Mouse (Mus musculus) neural tube, embryonic 11.5 days (tissue): ENCODE measurements around the gene Rabgap1l. TPM values are rescaled to one million over a fixed set of nuclear protein-coding genes. Genes with fewer than 3 reads are reported as not detected.
A peak's percentile ranks its signal among the peaks of the same experiment; 100 is the strongest.

Experiments
- ATAC-seq: fragments of 200-750 bp; cut with Nextera tagmentation; 2 replicates; pipeline ENCODE4 v1.8.0; 2017; ENCODE audit warnings: moderate number of reproducible peaks, mild to moderate bottlenecking, moderate TSS enrichment, moderate library complexity; ENCODE audit not compliant: insufficient read depth, low FRiP score, low TSS enrichment
- DNase-seq: peaks from one replicate; pipeline ENCODE4 v3.0.0-alpha.2; 2015; ENCODE audit warnings: low spot score
- H3K27ac ChIP-seq: fragments of 300-500 bp; sonication (generic); 2 replicates; pipeline ENCODE4 v1.5.1; 2014; ENCODE audit warnings: low read depth, mild to moderate bottlenecking, low read length
- H3K27me3 ChIP-seq: fragments of 300-500 bp; sonication (generic); 2 replicates; pipeline ENCODE4 v1.6.1; 2014; ENCODE audit warnings: mild to moderate bottlenecking, low read length, mixed read lengths; ENCODE audit not compliant: control insufficient read depth, insufficient read depth
- H3K36me3 ChIP-seq: fragments of 300-500 bp; sonication (generic); 2 replicates; pipeline ENCODE4 v1.6.1; 2014; ENCODE audit warnings: mild to moderate bottlenecking, low read length, moderate library complexity, mixed read lengths; ENCODE audit not compliant: control insufficient read depth, insufficient read depth
- H3K4me1 ChIP-seq: fragments of 300-500 bp; sonication (generic); 2 replicates; pipeline ENCODE4 v1.6.1; 2014; ENCODE audit warnings: low read length, mixed read lengths; ENCODE audit not compliant: control insufficient read depth, insufficient read depth
- H3K4me2 ChIP-seq: fragments of 300-500 bp; sonication (generic); 2 replicates; pipeline ENCODE4 v1.6.1; 2014; ENCODE audit warnings: low read depth, mild to moderate bottlenecking, moderate library complexity
- H3K4me3 ChIP-seq: fragments of 300-500 bp; sonication (generic); 2 replicates; pipeline ENCODE4 v1.5.1; 2014; ENCODE audit warnings: low read depth, low read length
- H3K9ac ChIP-seq: fragments of 300-500 bp; sonication (generic); 2 replicates; pipeline ENCODE4 v1.6.1; 2014; ENCODE audit warnings: mild to moderate bottlenecking, low read length
- H3K9me3 ChIP-seq: fragments of 300-500 bp; sonication (generic); 2 replicates; pipeline ENCODE4 v1.6.1; 2016; ENCODE audit warnings: low read length; ENCODE audit not compliant: control insufficient read depth
- WGBS: fragments of 180-500 bp; shearing (Covaris S2); extraction: QIAGEN DNeasy Blood & Tissue Kit; methylation state at CpG from one replicate; pipeline ENCODE4 v1.1.7; 2014; 5-methylcytosine and 5-hydroxymethylcytosine counted together
- polyA plus RNA-seq: library from polyadenylated mRNA; unstranded; fragments of >200 nt; fragmentation: Nextera tagmentation; extraction: Ambion mirVana; gene quantifications from 2 replicates; pipeline ENCODE4 v1.2.1, GENCODE M21; 2014

Gene Rabgap1l
- polyA plus RNA-seq, 1 experiment from 2014 or later, result 14.1 TPM

DNA sequence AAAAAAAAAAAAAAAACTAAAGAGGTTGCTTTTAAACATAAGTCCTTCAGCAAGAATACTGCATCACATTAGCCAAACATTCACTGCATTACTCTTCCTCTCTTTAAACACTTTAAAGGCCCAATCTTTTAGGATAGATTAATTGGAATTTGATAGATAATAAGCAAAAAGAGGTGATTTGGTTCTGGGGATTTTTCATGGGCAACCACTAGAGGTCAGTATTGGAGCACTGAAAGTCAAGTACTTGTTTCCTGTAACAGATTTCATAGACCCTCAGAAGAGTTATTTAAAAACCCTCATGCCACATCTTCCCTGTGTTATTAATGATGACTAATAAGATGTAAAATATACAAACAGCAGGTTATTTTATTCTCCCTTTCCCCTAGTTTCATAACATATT, 393.6 kb downstream of the Rabgap1l start:
- ATAC-seq (no peak), DNase-seq (peak; percentile 32)
- no peaks in the 10 kb centered on the region for H3K27me3 ChIP-seq
- H3K4me1 ChIP-seq, result no peaks in the 10 kb centered on the region
- H3K4me2 ChIP-seq, result no peak overlapping the region
- H3K36me3 ChIP-seq, result no peaks in the 10 kb centered on the region
- no peak overlapping the region for H3K27ac ChIP-seq
- H3K9ac ChIP-seq, result no peak overlapping the region
- H3K9me3 ChIP-seq, result no peaks in the 10 kb centered on the region
- no peak overlapping the region for H3K4me3 ChIP-seq

DNA sequence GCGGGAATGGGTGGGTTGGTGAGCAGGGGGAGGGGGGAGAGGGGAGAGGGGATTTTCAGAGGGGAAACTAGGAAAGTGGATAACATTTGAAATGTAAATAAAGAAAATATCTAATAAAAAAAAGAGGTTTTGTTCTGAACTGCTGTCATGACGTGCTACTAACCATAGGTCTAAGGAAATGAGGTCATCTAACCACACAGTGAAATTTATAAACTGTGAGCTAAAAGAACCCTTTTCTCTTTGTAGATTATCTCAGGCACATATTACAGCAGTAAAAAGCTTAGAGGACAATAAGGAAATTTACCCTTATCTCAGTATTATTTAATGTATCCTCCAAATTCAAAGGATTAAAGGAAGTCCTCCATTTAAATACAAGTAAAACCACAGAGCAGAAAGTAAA, 396.0 kb downstream of the Rabgap1l start:
- no peak for DNase-seq
- Histone ChIP-seq H3K27ac (no peak overlapping the region), H3K36me3 (no peaks in the 10 kb centered on the region), H3K27me3 (no peaks in the 10 kb centered on the region), H3K4me2 (no peak overlapping the region), H3K9ac (no peak overlapping the region), H3K4me1 (no peaks in the 10 kb centered on the region), H3K4me3 (no peak overlapping the region), H3K9me3 (no peaks in the 10 kb centered on the region)
- ATAC-seq, result no peak
- WGBS, result 79% methylated on average over 2 of the region's 2 CpGs

DNA sequence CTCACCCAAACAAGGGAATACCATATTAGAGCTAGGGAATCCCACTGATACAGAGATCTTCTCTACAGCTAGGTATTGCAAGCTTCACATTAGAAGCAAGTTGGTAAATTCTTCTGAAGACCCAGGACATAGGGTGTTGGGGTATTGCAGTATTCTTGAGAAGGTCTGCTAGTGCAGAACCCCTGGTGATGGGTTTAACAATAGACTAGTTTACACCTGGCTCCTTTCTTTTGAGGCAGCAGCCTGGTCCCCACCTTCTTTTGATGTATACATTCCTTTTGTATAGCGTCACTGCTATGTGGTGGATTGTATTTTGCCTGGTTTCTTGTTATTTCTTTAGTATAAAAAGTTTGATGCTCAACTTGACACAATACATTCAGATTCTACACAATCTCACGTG, 405.6 kb downstream of the Rabgap1l start:
- ATAC-seq (no peak), DNase-seq (no peak)
- WGBS, result 69% methylated on average over 2 of the region's 2 CpGs
- Histone ChIP-seq H3K9ac (no peak overlapping the region), H3K36me3 (no peaks in the 10 kb centered on the region), H3K27ac (no peak overlapping the region), H3K27me3 (no peaks in the 10 kb centered on the region), H3K4me2 (no peak overlapping the region), H3K4me1 (no peaks in the 10 kb centered on the region), H3K9me3 (no peaks in the 10 kb centered on the region), H3K4me3 (no peak overlapping the region)

DNA sequence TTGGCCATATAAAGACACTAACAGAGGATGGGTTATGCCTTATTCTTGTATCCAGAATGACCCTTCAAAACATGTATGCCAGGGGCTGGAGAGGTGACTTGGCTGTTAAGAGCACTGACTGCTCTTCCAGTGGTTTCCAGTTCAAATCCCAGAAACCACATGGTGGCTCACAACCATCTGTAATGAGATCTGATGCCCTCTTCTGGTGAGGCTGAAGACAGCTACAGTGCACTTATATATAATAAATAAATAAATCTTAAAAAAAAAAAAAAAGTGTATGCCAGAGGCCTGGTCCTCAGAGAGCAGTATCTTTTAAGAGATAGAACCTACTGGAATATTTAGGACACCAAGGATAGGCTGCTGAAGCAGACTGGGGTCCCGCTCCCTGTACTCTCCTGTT, 414.6 kb downstream of the Rabgap1l start:
- no peaks in the 10 kb centered on the region for H3K4me1 ChIP-seq
- no peak overlapping the region for H3K9ac ChIP-seq
- DNase-seq (no peak), ATAC-seq (no peak)
- no peaks in the 10 kb centered on the region for H3K36me3 ChIP-seq
- WGBS, result 96% methylated on average over 1 of the region's 1 CpGs
- H3K9me3 ChIP-seq, result no peaks in the 10 kb centered on the region
- no peak overlapping the region for H3K4me2 ChIP-seq
- H3K27ac ChIP-seq, result no peak overlapping the region
- no peak overlapping the region for H3K4me3 ChIP-seq
- H3K27me3 ChIP-seq, result no peaks in the 10 kb centered on the region

DNA sequence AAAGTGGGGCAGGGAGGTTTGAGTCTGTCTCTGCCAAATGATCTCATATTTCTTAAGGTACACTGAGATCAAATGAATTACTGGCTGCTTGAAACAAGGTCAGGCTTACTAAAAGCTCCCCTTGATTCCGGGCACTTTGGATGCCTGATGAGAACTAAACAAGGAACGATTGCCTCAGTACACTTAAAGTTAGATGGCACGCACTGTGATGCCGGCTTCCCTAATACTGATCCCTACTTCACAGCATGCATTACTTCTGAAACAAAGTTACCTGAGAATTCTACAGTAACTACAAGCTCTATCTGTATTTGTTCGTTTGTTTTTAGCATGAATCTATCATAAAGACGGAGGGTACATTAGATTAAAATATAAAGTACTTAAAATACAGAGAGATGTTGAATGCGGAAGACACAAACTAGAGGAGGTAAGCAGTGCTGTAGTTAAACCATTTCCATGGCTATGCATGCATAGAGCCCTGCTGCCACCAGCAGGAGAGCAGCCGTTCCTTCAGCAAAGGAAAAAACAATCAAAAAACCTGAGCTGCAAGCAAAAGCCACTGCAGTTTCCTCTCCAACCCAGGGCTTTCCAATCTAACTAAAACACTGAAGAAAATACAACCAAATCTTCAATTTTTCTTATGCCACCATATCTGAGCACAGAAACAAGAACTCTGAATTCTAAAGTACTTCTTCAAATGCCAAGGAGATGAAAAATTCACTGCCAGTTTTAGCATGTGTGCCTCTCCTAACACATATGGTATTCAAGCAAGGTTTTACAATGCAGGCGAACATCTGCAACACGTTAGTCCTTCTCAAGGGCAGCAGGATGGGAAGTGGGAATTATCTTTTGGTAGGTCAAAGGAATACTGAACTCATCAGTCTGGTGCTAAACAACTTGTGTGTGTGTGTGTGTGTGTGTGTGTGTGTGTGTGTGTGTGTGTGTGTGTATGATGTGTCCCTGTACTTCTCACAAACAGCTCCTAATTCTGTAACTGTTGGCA, 415.4 kb downstream of the Rabgap1l start:
- Histone ChIP-seq H3K36me3 (no peaks in the 10 kb centered on the region), H3K27ac (no peak overlapping the region), H3K9me3 (no peaks in the 10 kb centered on the region), H3K4me3 (no peak overlapping the region), H3K4me2 (no peak overlapping the region), H3K4me1 (no peaks in the 10 kb centered on the region), H3K9ac (no peak overlapping the region), H3K27me3 (no peaks in the 10 kb centered on the region)
- ATAC-seq (no peak), DNase-seq (peak; percentile 35)
- WGBS, result 61% methylated on average over 10 of the region's 10 CpGs

DNA sequence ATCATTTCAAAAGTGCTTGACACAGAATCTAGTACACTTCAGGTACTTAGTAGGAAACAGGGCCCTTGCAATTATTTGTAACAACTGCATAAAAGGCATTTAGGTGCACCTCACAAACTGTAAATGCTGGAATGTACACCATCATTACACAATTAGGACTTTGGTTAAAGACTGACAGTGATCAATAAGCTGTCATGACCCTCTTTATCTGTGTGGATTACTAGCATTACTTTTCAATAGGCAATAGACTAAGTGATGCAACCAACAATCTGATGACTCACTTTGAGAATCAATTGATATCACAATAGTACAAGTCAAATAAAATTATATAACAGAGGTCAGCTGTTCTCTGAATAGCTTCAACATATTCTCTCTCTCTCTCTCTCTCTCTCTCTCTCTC, 418.5 kb downstream of the Rabgap1l start:
- no peak overlapping the region for H3K27ac ChIP-seq
- H3K36me3 ChIP-seq, result no peaks in the 10 kb centered on the region
- no peak for ATAC-seq
- H3K9me3 ChIP-seq, result no peaks in the 10 kb centered on the region
- H3K4me1 ChIP-seq, result no peaks in the 10 kb centered on the region
- H3K27me3 ChIP-seq, result no peaks in the 10 kb centered on the region
- H3K4me3 ChIP-seq, result no peak overlapping the region
- no peak overlapping the region for H3K9ac ChIP-seq
- DNase-seq, result no peak
- H3K4me2 ChIP-seq, result no peak overlapping the region

DNA sequence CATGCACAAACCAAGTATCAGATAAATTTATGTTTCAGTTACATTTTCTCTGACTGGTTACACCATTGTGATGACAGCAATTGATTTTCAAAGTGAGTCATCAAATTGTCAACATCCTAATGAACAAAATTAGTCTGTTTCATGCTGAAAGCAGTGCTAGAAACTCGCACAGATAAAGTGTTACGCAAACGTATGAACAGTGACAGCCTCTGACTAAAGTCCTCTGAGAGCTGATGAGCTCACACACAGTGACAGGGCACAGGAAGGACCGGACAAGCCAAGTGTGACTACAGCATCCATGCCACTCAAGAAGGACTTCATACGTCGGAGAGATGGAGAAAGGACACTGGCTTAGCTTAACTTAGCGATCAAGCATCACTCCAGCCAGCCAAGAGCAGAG, 419.7 kb downstream of the Rabgap1l start:
- H3K4me1 ChIP-seq, result no peaks in the 10 kb centered on the region
- DNase-seq, result no peak
- H3K27me3 ChIP-seq, result no peaks in the 10 kb centered on the region
- no peaks in the 10 kb centered on the region for H3K9me3 ChIP-seq
- H3K4me2 ChIP-seq, result no peak overlapping the region
- no peak overlapping the region for H3K27ac ChIP-seq
- H3K36me3 ChIP-seq, result no peaks in the 10 kb centered on the region
- H3K9ac ChIP-seq, result no peak overlapping the region
- no peak for ATAC-seq
- WGBS, result 87% methylated on average over 7 of the region's 7 CpGs
- no peak overlapping the region for H3K4me3 ChIP-seq

DNA sequence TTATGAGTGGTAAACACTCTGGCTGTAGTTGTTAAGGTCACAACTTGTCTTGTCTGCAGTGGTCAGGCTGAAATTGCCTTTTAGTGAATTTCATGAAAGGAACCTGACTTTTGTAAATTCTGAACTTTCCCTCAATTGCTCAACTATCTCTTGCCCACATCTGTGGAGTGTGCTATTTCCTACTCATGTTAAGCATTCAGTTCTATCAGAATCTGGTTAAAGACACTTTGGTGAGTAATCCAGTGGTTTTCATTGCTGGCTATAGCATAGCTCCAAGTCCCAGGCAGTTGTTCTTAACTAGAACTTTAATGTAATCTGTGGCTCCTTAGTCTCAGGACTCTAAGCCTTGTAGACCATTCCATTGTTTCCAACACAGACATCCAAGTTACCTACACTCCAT, 421.3 kb downstream of the Rabgap1l start:
- no peak overlapping the region for H3K27ac ChIP-seq
- no peak overlapping the region for H3K4me3 ChIP-seq
- no peaks in the 10 kb centered on the region for H3K9me3 ChIP-seq
- ATAC-seq (no peak), DNase-seq (no peak)
- H3K4me2 ChIP-seq, result no peak overlapping the region
- no peaks in the 10 kb centered on the region for H3K4me1 ChIP-seq
- H3K36me3 ChIP-seq, result no peaks in the 10 kb centered on the region
- no peak overlapping the region for H3K9ac ChIP-seq
- H3K27me3 ChIP-seq, result no peaks in the 10 kb centered on the region

DNA sequence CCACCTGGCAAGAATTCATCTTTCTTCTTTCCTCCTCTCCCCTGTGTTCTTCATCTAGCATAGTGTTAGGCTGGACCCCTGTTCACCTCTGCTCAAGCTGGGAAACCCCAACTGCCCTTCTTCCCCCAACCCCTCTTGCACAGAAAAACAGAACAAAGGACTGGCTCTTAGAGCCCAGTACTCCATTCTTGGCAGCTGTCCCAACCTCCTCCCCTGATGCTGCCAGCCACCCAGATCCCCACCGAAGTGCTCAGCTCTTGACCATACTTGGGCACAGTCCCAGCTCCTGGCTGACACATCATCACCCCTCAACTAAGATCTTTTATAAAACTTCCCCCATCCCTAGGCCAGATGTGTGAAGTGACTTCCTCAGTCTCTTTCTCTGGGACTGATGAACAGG, 422.5 kb downstream of the Rabgap1l start:
- Histone ChIP-seq H3K9ac (no peak overlapping the region), H3K9me3 (no peaks in the 10 kb centered on the region), H3K27ac (no peak overlapping the region), H3K4me2 (no peak overlapping the region), H3K4me1 (no peaks in the 10 kb centered on the region), H3K4me3 (no peak overlapping the region), H3K27me3 (no peaks in the 10 kb centered on the region), H3K36me3 (no peaks in the 10 kb centered on the region)
- DNase-seq (no peak), ATAC-seq (no peak)
- WGBS, result 85% methylated on average over 1 of the region's 1 CpGs
